8 mouse cellular contexts compared by ENCODE assay signal in the genomic region with DNA sequence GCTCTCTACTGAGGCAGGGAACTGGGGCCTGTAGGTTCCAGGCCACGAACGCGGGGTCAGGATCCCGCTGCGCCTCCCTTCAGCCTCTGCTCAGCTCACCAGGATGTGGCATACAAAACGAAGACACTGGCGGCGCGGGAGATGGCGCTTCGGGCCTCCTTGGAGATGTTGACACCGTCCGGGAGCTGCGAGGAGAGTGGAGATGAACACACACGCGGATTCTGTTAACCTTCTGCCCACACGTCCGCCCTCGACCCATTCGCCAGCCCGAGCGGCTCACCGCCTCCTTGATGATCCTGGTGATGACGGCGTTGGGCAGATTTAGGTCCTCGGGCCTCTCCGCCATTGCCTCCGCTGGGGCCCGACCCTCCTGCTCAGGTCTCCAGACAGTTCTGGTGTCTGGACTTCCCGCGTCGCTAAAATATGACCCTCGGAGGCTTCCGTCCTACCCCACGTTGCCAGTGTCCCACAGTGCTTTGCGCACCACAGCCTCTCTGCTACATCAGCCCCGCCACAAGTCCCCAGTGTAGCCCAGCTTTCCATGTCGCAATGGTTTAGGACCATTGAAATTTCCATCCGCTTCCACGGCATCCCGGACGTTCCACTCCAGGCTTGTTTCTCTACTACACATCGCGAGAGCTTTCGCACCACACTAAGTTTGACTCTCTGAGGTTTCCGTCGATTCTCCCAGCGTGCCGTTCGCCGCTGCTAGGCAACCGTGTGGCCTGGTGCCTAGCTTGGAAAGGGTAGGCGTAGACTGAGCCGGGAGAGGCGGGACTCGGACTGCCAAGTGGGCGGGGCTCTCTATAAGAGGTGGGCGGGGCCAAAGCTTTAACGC. TPM values are rescaled to one million over a fixed set of nuclear protein-coding genes. Genes with fewer than 3 reads are reported as not detected.
DNase-seq lines count a peak whose midpoint lies in the region; ATAC-seq lines count a peak whose summit lies in the region.

A gene (minus strand): TSS at position 418 of the 838 bp plus-strand sequence.
A gene (plus strand): TSS at position 719 of the 838 bp plus-strand sequence.

- H3K36me3 ChIP-seq in hindbrain, embryonic 11.5 days (ENCODE audit: control insufficient read depth, insufficient read depth, low read length): no peaks in the 10 kb centered on the region

- peak within 1 kb of the TSS; percentile 84 for H3K9ac ChIP-seq in hindbrain, embryonic 11.5 days (ENCODE audit: low read depth, low read length)

- ATAC-seq in hindbrain, embryonic 11.5 days (ENCODE audit: low FRiP score): peak; percentile 99

- H3K4me2 ChIP-seq in hindbrain, embryonic 11.5 days (replicated peaks; ENCODE audit: low read depth, low read length): peak within 1 kb of the TSS; percentile 78

- H3K9me3 ChIP-seq in hindbrain, embryonic 11.5 days (ENCODE audit: control insufficient read depth, low read length): no peaks in the 10 kb centered on the region

- no peaks in the 10 kb centered on the region for H3K27me3 ChIP-seq in hindbrain, embryonic 11.5 days (ENCODE audit: control insufficient read depth, insufficient read depth, low read length)

- peak within 1 kb of the TSS; percentile 76 for H3K4me3 ChIP-seq in hindbrain, embryonic 11.5 days (ENCODE audit: low read depth, low read length)

- no peaks in the 10 kb centered on the region; the same call in 1 of the 2 replicates for H3K4me1 ChIP-seq in hindbrain, embryonic 11.5 days (replicated peaks; ENCODE audit: control insufficient read depth, insufficient read depth, low read length)

- peak; percentile 99 for DNase-seq in MN1 (ENCODE audit: low spot score)
- DNase-seq in cerebellum, adult 9-10 months: peak; percentile 98
- DNase-seq in frontal cortex, adult 2 months (ENCODE audit: extremely low spot score in 1 of 2, low spot score in 1 of 2): peak; percentile 92 to 97
- DNase-seq in hindbrain, embryonic 11.5 days (ENCODE audit: low spot score): peak; percentile 99
- peak; percentile 97 to 98 for DNase-seq in layer of hippocampus, postnatal 10 days (ENCODE audit: low spot score in 2 of 2)
- peak; percentile 98 for DNase-seq in lung, postnatal 10 days
- DNase-seq in ovary, postnatal 36 days (ENCODE audit: low spot score): peak; percentile 96
- peak; percentile 93 for DNase-seq in thymus, postnatal 25 days

- under 1% methylated on average over 59 of the region's 59 CpGs for WGBS in hindbrain, embryonic 11.5 days

- peak within 1 kb of the TSS; percentile 82 for H3K27ac ChIP-seq in hindbrain, embryonic 11.5 days (ENCODE audit: low read depth, low read length)

RNA-seq across cellular contexts. Expression of the first gene that starts in this region (rescaled TPM):
- polyA plus RNA-seq in frontal cortex, adult 2 months (2012; rRNA removed): 30.6 and 31.3 TPM in 2 replicates
- polyA plus RNA-seq in hindbrain, embryonic 11.5 days (2014; fragmentation: Nextera tagmentation; extraction: Ambion mirVana): 116 and 117 TPM in 2 replicates
- 10 to 100 TPM; 29.4 to 30.5 TPM for total RNA-seq in layer of hippocampus, postnatal 10 days (2021)

RNA-seq across cellular contexts. Expression of the second gene that starts in this region (rescaled TPM):
- polyA plus RNA-seq in frontal cortex, adult 2 months (2012; rRNA removed): 0.44 TPM in 2 replicates
- 0.91 and 1.8 TPM in 2 replicates for polyA plus RNA-seq in hindbrain, embryonic 11.5 days (2014; fragmentation: Nextera tagmentation; extraction: Ambion mirVana)
- under 1 TPM; 0.18 to 0.46 TPM for total RNA-seq in layer of hippocampus, postnatal 10 days (2021)

Comparison
In these comparisons a context has a peak if more than half of its experiments do, and no peak if none do; other contexts are left out.
1. Peak in every context shown above with its lines: DNase-seq, ATAC-seq, H3K4me3 ChIP-seq and H3K27ac ChIP-seq.